Mouse (Mus musculus) forebrain, embryonic 12.5 days (tissue): ENCODE data around the gene Slco3a1. TPM values are rescaled to one million over a fixed set of nuclear protein-coding genes. Genes with fewer than 3 reads are reported as not detected.
A peak's percentile ranks its signal among the peaks of the same experiment; 100 is the strongest.

ENCODE experiments used
- ATAC-seq: fragments of 200-750 bp; cut with Nextera tagmentation; 2 replicates; pipeline ENCODE4 v1.8.0; 2017; ENCODE audit warnings: moderate TSS enrichment; ENCODE audit not compliant: low FRiP score
- H3K27ac ChIP-seq: fragments of 300-500 bp; sonication (generic); 2 replicates; pipeline ENCODE4 v1.5.1; 2016; ENCODE audit warnings: mild to moderate bottlenecking
- H3K27me3 ChIP-seq: fragments of 300-500 bp; sonication (generic); 2 replicates; pipeline ENCODE4 v1.6.1; 2016; ENCODE audit warnings: mild to moderate bottlenecking
- H3K36me3 ChIP-seq: fragments of 300-500 bp; sonication (generic); replicated peaks from 2 replicates; pipeline ENCODE4 v1.6.1; 2016; ENCODE audit warnings: mild to moderate bottlenecking
- H3K4me1 ChIP-seq: fragments of 300-500 bp; sonication (generic); 2 replicates; pipeline ENCODE4 v1.6.1; 2016
- H3K4me2 ChIP-seq: fragments of 300-500 bp; sonication (generic); 2 replicates; pipeline ENCODE4 v1.6.1; 2016; ENCODE audit warnings: mild to moderate bottlenecking, moderate library complexity
- H3K4me3 ChIP-seq: fragments of 300-500 bp; sonication (generic); replicated peaks from 2 replicates; pipeline ENCODE4 v1.5.1; 2016; ENCODE audit warnings: mild to moderate bottlenecking
- H3K9ac ChIP-seq: fragments of 300-500 bp; sonication (generic); 2 replicates; pipeline ENCODE4 v1.6.1; 2016; ENCODE audit warnings: mild to moderate bottlenecking
- H3K9me3 ChIP-seq: fragments of 300-500 bp; sonication (generic); 2 replicates; pipeline ENCODE4 v1.6.1; 2016
- WGBS: fragments of 180-500 bp; shearing (Covaris S2); methylation state at CpG from one replicate; pipeline ENCODE4 v1.1.7; 2016; 5-methylcytosine and 5-hydroxymethylcytosine counted together
- polyA plus RNA-seq: library from polyadenylated mRNA; unstranded; fragments of >200 nt; fragmentation: Nextera tagmentation; extraction: Ambion mirVana; gene quantifications from 2 replicates; pipeline ENCODE4 v1.2.1, GENCODE M21; 2016

Slco3a1 gene
- polyA plus RNA-seq, 1 experiment from 2014 or later, result 12.0 TPM

DNA sequence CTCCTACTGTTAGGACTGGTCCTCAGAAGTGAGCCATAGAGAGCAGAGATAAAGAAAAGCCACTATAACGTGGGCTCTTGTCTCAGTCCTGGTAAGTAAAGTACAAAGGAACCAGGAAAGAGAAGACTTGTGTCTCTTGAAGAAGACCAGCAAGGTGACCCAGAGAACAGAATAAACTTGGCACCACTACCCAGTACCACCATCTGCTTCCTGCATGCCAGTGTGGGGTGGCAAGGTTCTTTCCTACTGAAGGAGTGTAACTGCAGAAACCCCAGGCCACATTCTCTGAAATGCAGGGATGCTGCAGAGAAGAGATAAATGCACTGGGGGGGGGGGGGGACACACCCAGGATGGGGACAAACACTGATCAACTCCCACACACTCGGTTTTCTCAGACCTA, 29.0 kb downstream of the Slco3a1 start:
- 91% methylated on average over 2 of the region's 2 CpGs for WGBS
- no peak for ATAC-seq
- Histone ChIP-seq H3K4me1 (peaks cover 6% of the 10 kb centered on the region; the same call in 1 of the 2 replicates), H3K4me3 (no peak overlapping the region), H3K4me2 (no peak overlapping the region), H3K27me3 (peaks cover 27% of the 10 kb centered on the region), H3K36me3 (no peaks in the 10 kb centered on the region), H3K9ac (no peak overlapping the region), H3K9me3 (no peaks in the 10 kb centered on the region), H3K27ac (no peak overlapping the region)

DNA sequence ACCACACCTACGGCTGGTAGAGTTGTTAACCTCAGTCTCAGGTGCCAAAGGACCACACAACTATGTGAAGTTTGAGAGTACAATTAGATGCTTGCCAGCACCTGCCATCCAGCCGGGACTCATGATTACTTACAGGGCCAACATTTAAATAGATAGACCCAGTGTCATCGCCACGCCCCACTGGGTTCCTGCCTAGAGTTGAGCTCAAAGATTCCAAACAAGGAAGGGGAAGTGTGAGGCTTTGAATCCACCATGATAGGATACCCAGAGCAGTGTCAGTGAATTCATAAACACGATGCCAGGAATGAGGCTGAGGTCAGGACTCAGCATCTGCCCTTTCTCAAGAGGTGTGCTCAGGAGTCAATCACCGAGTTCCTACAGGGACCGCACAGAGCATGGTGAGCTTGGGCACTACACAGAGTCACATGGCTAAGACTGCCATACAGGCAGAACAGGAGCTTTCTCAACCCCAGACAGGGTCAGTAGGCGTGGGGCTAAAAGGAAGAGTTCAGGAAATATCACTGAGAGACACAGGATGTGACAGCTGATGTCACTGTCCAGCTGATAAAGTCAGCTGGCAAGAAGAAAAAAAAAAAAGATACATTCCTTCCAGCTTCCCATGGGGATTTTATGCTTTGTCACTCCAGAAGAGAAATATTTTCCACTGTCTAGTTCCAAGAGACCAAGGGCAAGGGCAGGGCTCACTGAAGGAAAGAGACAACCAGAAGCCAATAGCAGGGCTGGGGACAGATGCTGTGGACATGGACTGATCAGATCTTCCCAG, 30.2 kb downstream of the Slco3a1 start:
- Histone ChIP-seq H3K9me3 (no peaks in the 10 kb centered on the region), H3K4me1 (peaks cover 6% of the 10 kb centered on the region; the same call in 1 of the 2 replicates), H3K9ac (no peak overlapping the region), H3K4me3 (no peak overlapping the region), H3K4me2 (no peak overlapping the region), H3K36me3 (no peaks in the 10 kb centered on the region), H3K27ac (no peak overlapping the region), H3K27me3 (peaks cover 27% of the 10 kb centered on the region)
- WGBS, result 88% methylated on average over 8 of the region's 8 CpGs
- ATAC-seq, result no peak

GRCm38 (mm10) chr7:74523086-74523485, 31.5 kb downstream of the Slco3a1 start:
- peaks cover 6% of the 10 kb centered on the region; the same call in 1 of the 2 replicates for H3K4me1 ChIP-seq
- no peaks in the 10 kb centered on the region for H3K9me3 ChIP-seq
- H3K4me2 ChIP-seq, result no peak overlapping the region
- H3K27me3 ChIP-seq, result peaks cover 29% of the 10 kb centered on the region
- no peaks in the 10 kb centered on the region for H3K36me3 ChIP-seq
- WGBS, result 36% methylated on average over 4 of the region's 4 CpGs
- peak; percentile 49; the same call in 1 of the 2 replicates for ATAC-seq
- no peak overlapping the region for H3K9ac ChIP-seq
- H3K4me3 ChIP-seq, result no peak overlapping the region
- H3K27ac ChIP-seq, result no peak overlapping the region

DNA sequence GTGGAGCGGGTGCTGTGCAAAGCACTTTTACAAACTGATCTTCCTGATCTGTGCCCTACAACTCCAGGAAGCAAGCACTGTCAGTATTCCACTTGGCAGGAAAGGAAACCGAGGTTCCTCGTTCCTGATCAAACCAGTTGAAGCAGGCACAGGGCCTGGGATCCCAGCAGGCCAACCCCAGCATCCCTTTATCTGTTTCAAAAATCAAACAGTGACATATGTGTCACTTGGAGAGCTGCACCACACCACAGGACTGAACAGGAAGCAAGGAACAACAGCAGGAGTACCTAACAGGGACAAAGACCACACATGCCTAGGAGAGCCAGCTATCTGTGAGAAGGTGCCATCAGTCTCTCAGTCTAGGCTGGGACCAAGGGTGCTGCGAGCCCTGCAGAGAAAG, 32.3 kb downstream of the Slco3a1 start:
- WGBS, result 82% methylated on average over 4 of the region's 4 CpGs
- Histone ChIP-seq H3K4me2 (no peak overlapping the region), H3K9me3 (no peaks in the 10 kb centered on the region), H3K36me3 (no peaks in the 10 kb centered on the region), H3K9ac (no peak overlapping the region), H3K4me3 (no peak overlapping the region), H3K27ac (no peak overlapping the region), H3K4me1 (peaks cover 6% of the 10 kb centered on the region; the same call in 1 of the 2 replicates), H3K27me3 (peaks cover 32% of the 10 kb centered on the region)
- ATAC-seq, result no peak

DNA sequence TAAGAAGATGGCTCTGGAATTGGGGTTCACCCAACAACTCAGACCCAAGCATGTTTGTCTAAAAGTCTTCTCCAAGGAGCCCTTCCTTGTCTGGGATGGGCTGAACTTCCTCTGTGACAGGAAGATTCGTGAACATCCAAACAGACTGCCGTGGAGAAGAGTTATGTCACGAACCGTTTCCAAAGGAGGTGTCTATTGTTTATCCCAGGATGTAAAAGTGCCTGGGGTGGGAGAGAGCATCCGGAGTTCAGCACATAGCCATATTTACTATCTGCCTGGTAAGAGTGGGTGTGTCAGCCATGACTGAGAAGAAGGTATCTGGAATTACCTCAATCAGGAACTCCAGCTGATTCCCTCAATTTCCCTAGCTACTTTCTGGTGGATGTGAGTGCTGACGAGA, 35.2 kb downstream of the Slco3a1 start:
- H3K36me3 ChIP-seq, result no peaks in the 10 kb centered on the region
- H3K4me1 ChIP-seq, result peaks cover 9% of the 10 kb centered on the region
- H3K9ac ChIP-seq, result no peak overlapping the region
- H3K27ac ChIP-seq, result no peak overlapping the region
- H3K9me3 ChIP-seq, result no peaks in the 10 kb centered on the region
- WGBS, result 79% methylated on average over 6 of the region's 6 CpGs
- no peak overlapping the region for H3K4me2 ChIP-seq
- H3K27me3 ChIP-seq, result peaks cover 25% of the 10 kb centered on the region; the same call in 1 of the 2 replicates
- no peak for ATAC-seq
- H3K4me3 ChIP-seq, result no peak overlapping the region

DNA sequence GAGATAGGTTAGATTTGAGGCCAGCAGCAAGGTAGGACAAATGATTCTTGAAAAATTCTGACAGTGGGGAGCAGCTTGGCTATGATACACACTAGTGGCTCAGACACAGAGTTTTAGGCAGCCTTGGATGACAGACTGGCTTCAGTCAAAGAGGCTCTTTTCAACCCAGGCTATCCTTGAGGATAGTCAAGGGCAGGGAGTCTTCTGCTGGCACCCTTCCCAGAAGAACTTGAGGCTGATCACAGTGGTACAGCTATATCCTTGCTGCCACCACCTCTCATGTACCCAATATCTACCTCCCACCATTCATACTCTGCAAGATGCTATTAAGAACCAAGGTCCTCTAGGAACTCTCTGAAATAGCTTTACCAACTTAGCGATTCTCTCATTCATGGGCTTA, 35.8 kb downstream of the Slco3a1 start:
- peaks cover 9% of the 10 kb centered on the region for H3K4me1 ChIP-seq
- ATAC-seq, result no peak
- no peaks in the 10 kb centered on the region for H3K36me3 ChIP-seq
- 98% methylated on average over 1 of the region's 1 CpGs for whole genome bisulfite sequencing
- peaks cover 20% of the 10 kb centered on the region; the same call in 1 of the 2 replicates for H3K27me3 ChIP-seq
- H3K9me3 ChIP-seq, result no peaks in the 10 kb centered on the region
- no peak overlapping the region for H3K9ac ChIP-seq
- H3K4me2 ChIP-seq, result no peak overlapping the region
- H3K27ac ChIP-seq, result no peak overlapping the region
- H3K4me3 ChIP-seq, result no peak overlapping the region

DNA sequence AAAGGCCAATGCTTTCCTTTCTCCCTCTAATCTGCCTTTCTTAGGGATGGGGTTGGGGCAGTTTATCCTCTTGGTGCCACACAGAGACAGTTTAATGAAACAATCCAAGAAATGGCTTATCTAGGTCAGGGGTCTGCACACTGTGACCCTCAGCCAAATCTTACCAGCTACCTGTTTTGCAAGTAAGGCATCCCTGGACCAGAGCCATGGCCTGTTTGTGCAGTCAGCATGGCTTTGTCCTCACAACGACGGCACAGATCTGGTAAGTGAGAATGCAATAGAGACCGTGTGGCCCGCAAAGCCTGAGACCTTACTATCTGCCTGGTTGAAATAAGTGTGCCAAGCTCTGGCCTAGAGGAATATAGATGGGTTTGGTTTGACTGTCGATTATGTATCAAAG, 36.3 kb downstream of the Slco3a1 start:
- peaks cover 8% of the 10 kb centered on the region for H3K4me1 ChIP-seq
- no peak overlapping the region for H3K4me3 ChIP-seq
- no peak for ATAC-seq
- WGBS, result 91% methylated on average over 5 of the region's 5 CpGs
- H3K9ac ChIP-seq, result no peak overlapping the region
- no peaks in the 10 kb centered on the region for H3K36me3 ChIP-seq
- no peak overlapping the region for H3K4me2 ChIP-seq
- H3K27ac ChIP-seq, result no peak overlapping the region
- peaks cover 20% of the 10 kb centered on the region; the same call in 1 of the 2 replicates for H3K27me3 ChIP-seq
- H3K9me3 ChIP-seq, result no peaks in the 10 kb centered on the region

GRCm38 (mm10) chr7:74510676-74511075, 43.9 kb downstream of the Slco3a1 start:
- Histone ChIP-seq H3K4me1 (peaks cover 16% of the 10 kb centered on the region; the same call in 1 of the 2 replicates), H3K27me3 (peaks cover 53% of the 10 kb centered on the region), H3K9me3 (no peaks in the 10 kb centered on the region), H3K36me3 (no peaks in the 10 kb centered on the region), H3K9ac (no peak overlapping the region), H3K4me2 (no peak overlapping the region), H3K27ac (no peak overlapping the region), H3K4me3 (no peak overlapping the region)
- no peak for ATAC-seq
- 79% methylated on average over 1 of the region's 1 CpGs for WGBS

- Histone ChIP-seq H3K9me3 (no peaks in the 10 kb centered on the region), H3K4me1 (peaks cover 16% of the 10 kb centered on the region; the same call in 1 of the 2 replicates), H3K9ac (no peak overlapping the region), H3K4me2 (no peak overlapping the region), H3K27me3 (peaks cover 74% of the 10 kb centered on the region), H3K36me3 (no peaks in the 10 kb centered on the region), H3K27ac (no peak overlapping the region), H3K4me3 (no peak overlapping the region)
- 10% methylated on average over 4 of the region's 4 CpGs for WGBS
- peak; percentile 73; the same call in 1 of the 2 replicates for ATAC-seq
Measured at GRCm38 (mm10) chr7:74508205-74508604, 46.4 kb downstream of the Slco3a1 start.

DNA sequence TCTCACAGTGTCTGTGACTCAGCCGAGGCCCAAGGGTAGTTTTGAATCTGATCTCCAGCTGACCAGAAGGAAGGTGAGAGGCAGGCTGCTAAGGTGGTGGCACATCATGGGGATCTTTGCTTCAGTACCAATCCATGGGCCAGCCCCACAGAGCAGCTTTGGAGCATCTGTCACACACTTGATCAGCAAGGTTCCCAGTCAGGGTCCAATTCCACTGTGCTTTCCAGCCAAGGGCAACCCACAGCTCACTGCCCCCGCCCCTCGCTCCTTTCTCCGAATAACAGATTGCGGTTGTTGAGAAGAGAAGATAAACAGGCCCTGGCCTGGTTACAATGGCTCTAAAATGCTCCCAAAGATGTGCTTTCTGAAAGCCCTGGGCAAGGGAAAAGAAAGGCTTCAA, 47.7 kb downstream of the Slco3a1 start:
- peaks cover 82% of the 10 kb centered on the region for H3K27me3 ChIP-seq
- WGBS, result 87% methylated on average over 5 of the region's 5 CpGs
- H3K36me3 ChIP-seq, result no peaks in the 10 kb centered on the region
- H3K4me1 ChIP-seq, result peaks cover 16% of the 10 kb centered on the region; the same call in 1 of the 2 replicates
- H3K9ac ChIP-seq, result no peak overlapping the region
- no peak overlapping the region for H3K4me2 ChIP-seq
- no peaks in the 10 kb centered on the region for H3K9me3 ChIP-seq
- no peak for ATAC-seq
- H3K4me3 ChIP-seq, result no peak overlapping the region
- H3K27ac ChIP-seq, result no peak overlapping the region

DNA sequence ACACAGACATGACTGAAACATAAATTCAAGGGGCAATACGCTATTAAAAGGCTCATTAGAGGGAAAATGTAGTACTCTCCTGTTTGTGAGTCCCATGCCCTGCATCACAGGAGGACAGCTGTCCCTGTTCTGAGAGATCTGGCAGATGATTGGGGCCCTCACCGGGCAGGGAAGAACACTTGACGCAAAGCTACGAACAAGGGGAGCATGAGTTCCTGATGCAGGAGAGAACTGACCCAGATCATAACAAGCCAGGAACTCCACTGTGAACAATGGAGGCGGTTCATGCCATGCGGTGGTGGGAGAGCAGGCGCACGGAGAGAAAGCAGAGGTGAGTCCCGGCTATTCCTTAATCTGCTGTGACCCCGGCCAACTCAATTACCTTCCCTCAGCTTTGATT, 48.9 kb downstream of the Slco3a1 start:
- H3K9ac ChIP-seq, result no peak overlapping the region
- H3K4me3 ChIP-seq, result no peak overlapping the region
- no peak for ATAC-seq
- no peaks in the 10 kb centered on the region for H3K36me3 ChIP-seq
- no peaks in the 10 kb centered on the region for H3K9me3 ChIP-seq
- H3K4me1 ChIP-seq, result peaks cover 17% of the 10 kb centered on the region; the same call in 1 of the 2 replicates
- H3K27me3 ChIP-seq, result peaks cover 89% of the 10 kb centered on the region
- no peak overlapping the region for H3K4me2 ChIP-seq
- WGBS, result 65% methylated on average over 10 of the region's 10 CpGs
- no peak overlapping the region for H3K27ac ChIP-seq

DNA sequence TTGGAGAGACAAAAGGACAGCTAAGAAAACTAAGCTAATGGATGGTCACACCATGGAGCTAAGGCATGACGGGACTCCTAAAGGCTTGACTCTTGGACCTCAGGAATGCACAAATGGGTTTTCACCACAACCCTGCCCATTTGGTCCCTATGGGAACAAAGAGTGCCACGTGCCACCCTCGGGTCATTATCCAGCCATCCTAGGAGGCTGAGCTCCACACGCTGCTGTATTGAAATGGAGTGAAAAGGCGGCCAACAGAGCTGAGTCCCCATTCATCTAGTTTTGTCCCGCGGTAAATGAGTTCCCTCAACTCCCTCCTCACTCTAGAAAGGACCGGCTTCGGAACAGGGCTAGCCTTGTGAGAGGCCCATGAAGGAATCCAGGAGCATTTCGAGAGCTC, 53.4 kb downstream of the Slco3a1 start:
- H3K27me3 ChIP-seq, result peaks cover 87% of the 10 kb centered on the region
- 13% methylated on average over 10 of the region's 10 CpGs for WGBS
- H3K4me1 ChIP-seq, result peaks cover 3% of the 10 kb centered on the region; the same call in 1 of the 2 replicates
- no peak overlapping the region for H3K4me2 ChIP-seq
- no peak overlapping the region for H3K4me3 ChIP-seq
- peak; percentile 70 for ATAC-seq
- no peaks in the 10 kb centered on the region for H3K9me3 ChIP-seq
- no peak overlapping the region for H3K9ac ChIP-seq
- H3K36me3 ChIP-seq, result no peaks in the 10 kb centered on the region
- no peak overlapping the region for H3K27ac ChIP-seq

DNA sequence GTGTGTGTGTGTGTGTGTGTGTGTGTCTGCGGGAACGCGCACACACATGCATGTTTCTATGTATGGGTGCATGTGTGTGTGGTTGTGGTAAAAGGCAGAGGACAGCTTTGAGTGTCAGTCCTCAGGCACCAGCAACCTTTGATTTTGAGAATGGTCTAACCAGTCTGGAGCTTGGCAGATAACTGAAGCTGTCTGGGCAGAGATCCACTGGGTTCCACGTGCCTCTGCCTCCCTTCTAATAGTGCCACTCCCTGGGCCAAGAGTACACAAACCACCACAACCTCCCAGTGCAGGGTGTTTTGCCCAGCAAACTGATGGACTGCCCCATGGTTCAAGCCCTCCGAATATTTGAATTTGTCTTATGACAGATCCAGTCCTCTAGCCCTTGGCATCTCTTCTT, 55.1 kb downstream of the Slco3a1 start:
- no peak overlapping the region for H3K27ac ChIP-seq
- H3K36me3 ChIP-seq, result no peaks in the 10 kb centered on the region
- H3K4me3 ChIP-seq, result no peak overlapping the region
- WGBS, result 93% methylated on average over 5 of the region's 5 CpGs
- H3K4me1 ChIP-seq, result peaks cover 3% of the 10 kb centered on the region; the same call in 1 of the 2 replicates
- no peak for ATAC-seq
- H3K4me2 ChIP-seq, result no peak overlapping the region
- no peaks in the 10 kb centered on the region for H3K9me3 ChIP-seq
- H3K9ac ChIP-seq, result no peak overlapping the region
- peaks cover 86% of the 10 kb centered on the region for H3K27me3 ChIP-seq
